Mouse (Mus musculus): ENCODE measurements around the gene Rps3.

DNA sequence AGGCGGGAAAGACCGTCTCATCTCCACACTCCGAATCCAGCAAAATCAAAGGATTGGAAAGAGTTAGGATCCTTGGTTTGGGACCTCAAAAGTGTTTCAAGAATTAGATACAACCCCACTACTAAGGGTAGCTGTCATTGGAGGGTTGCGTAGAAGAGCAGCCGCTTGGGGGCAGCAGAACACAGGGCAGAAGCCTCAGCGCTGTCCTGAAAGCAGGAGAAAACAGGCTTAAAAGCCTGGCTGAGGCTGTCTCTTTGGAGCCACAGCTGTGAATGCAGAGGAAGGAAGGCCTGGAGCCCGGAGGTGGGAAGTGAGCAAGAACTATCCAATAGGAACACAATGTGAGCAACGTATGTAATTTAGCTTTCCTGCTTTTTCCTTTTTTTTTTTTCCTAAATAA is 16.7 kb upstream of the Rps3 start:
- TF ChIP-seq CTCF (IDR thresholded peaks at IDR 0.05; ENCODE audit: low read depth): peak; percentile 99
- TF ChIP-seq EP300 (optimal IDR thresholded peaks at IDR 0.05): no peak
